Mouse (Mus musculus): ENCODE results near the gene Atg101. TPM values are rescaled to one million over a fixed set of nuclear protein-coding genes. Genes with fewer than 3 reads are reported as not detected.
A peak's percentile ranks its signal among the peaks of the same experiment; 100 is the strongest.

Atg101 gene
- polyA plus RNA-seq, 1 experiment from 2014 or later: 82.8 TPM

GRCm38 (mm10) chr15:101244012-101244411, 40.1 kb upstream of the Atg101 start:
- H3K9ac ChIP-seq (replicated peaks): no peak overlapping the region
- H3K36me3 ChIP-seq: no peaks in the 10 kb centered on the region
- no peak overlapping the region for H3K4me3 ChIP-seq (replicated peaks)
- H3K27me3 ChIP-seq: peaks cover 10% of the 10 kb centered on the region; the same call in 1 of the 2 replicates
- no peak for ATAC-seq
- H3K27ac ChIP-seq: no peak overlapping the region
- no peaks in the 10 kb centered on the region for H3K9me3 ChIP-seq
- H3K4me1 ChIP-seq (replicated peaks): peaks cover 19% of the 10 kb centered on the region
- H3K4me2 ChIP-seq (replicated peaks): no peak overlapping the region
- 62% methylated on average over 3 of the region's 3 CpGs for WGBS

GRCm38 (mm10) chr15:101246231-101247154, 37.6 kb upstream of the Atg101 start:
- ATAC-seq: peak; percentile 98
- no peaks in the 10 kb centered on the region for H3K9me3 ChIP-seq
- no peaks in the 10 kb centered on the region for H3K36me3 ChIP-seq
- peak overlapping the region; percentile 47 for H3K4me3 ChIP-seq (replicated peaks)
- 2% methylated on average over 56 of the region's 56 CpGs for WGBS
- peaks cover 14% of the 10 kb centered on the region for H3K27me3 ChIP-seq
- H3K9ac ChIP-seq (replicated peaks): peak overlapping the region; percentile 71
- H3K4me1 ChIP-seq (replicated peaks): peaks cover 11% of the 10 kb centered on the region
- H3K4me2 ChIP-seq (replicated peaks): peak overlapping the region; percentile 64
- H3K27ac ChIP-seq: peak overlapping the region; percentile 72

- Histone ChIP-seq H3K9ac (replicated peaks) (no peak overlapping the region), H3K4me2 (replicated peaks) (peak overlapping the region; percentile 64), H3K9me3 (no peaks in the 10 kb centered on the region), H3K27me3 (peaks cover 10% of the 10 kb centered on the region), H3K4me3 (replicated peaks) (no peak overlapping the region), H3K36me3 (no peaks in the 10 kb centered on the region), H3K27ac (peak overlapping the region; percentile 72; the same call in 1 of the 2 replicates), H3K4me1 (replicated peaks) (peaks cover 11% of the 10 kb centered on the region)
- no peak for ATAC-seq
- 79% methylated on average over 1 of the region's 1 CpGs for WGBS
Observed at GRCm38 (mm10) chr15:101247155-101247498, 36.9 kb upstream of the Atg101 start.

- H3K4me1 ChIP-seq (replicated peaks): peaks cover 11% of the 10 kb centered on the region
- H3K27me3 ChIP-seq: peaks cover 19% of the 10 kb centered on the region
- no peak for ATAC-seq
Observed at GRCm38 (mm10) chr15:101248029-101248710, 35.9 kb upstream of the Atg101 start.

GRCm38 (mm10) chr15:101250220-101250800, 33.8 kb upstream of the Atg101 start:
- no peak for ATAC-seq
- Histone ChIP-seq H3K27me3 (peaks cover 22% of the 10 kb centered on the region), H3K9me3 (no peaks in the 10 kb centered on the region), H3K4me3 (replicated peaks) (no peak overlapping the region), H3K4me2 (replicated peaks) (no peak overlapping the region), H3K9ac (replicated peaks) (no peak overlapping the region), H3K27ac (no peak overlapping the region), H3K4me1 (replicated peaks) (peaks cover 18% of the 10 kb centered on the region), H3K36me3 (no peaks in the 10 kb centered on the region)
- 83% methylated on average over 9 of the region's 9 CpGs for WGBS

More at GRCm38 (mm10) chr15:101248029-101248710, 35.9 kb upstream of the Atg101 start:
- Histone ChIP-seq H3K9ac (replicated peaks) (no peak overlapping the region), H3K9me3 (no peaks in the 10 kb centered on the region), H3K27ac (no peak overlapping the region), H3K4me3 (replicated peaks) (no peak overlapping the region), H3K36me3 (no peaks in the 10 kb centered on the region), H3K4me2 (replicated peaks) (no peak overlapping the region)
- 72% methylated on average over 5 of the region's 5 CpGs for WGBS

GRCm38 (mm10) chr15:101251930-101252329, 32.1 kb upstream of the Atg101 start:
- Histone ChIP-seq H3K27me3 (peaks cover 31% of the 10 kb centered on the region), H3K27ac (no peak overlapping the region), H3K4me1 (replicated peaks) (peaks cover 12% of the 10 kb centered on the region), H3K9me3 (no peaks in the 10 kb centered on the region), H3K9ac (replicated peaks) (no peak overlapping the region), H3K4me3 (replicated peaks) (no peak overlapping the region), H3K36me3 (no peaks in the 10 kb centered on the region), H3K4me2 (replicated peaks) (no peak overlapping the region)
- WGBS: 88% methylated on average over 5 of the region's 5 CpGs
- ATAC-seq: no peak

GRCm38 (mm10) chr15:101252614-101253013, 31.5 kb upstream of the Atg101 start:
- Histone ChIP-seq H3K4me3 (replicated peaks) (no peak overlapping the region), H3K27ac (no peak overlapping the region), H3K36me3 (no peaks in the 10 kb centered on the region), H3K9me3 (no peaks in the 10 kb centered on the region), H3K4me2 (replicated peaks) (no peak overlapping the region), H3K27me3 (peaks cover 31% of the 10 kb centered on the region; the same call in 1 of the 2 replicates), H3K9ac (replicated peaks) (no peak overlapping the region), H3K4me1 (replicated peaks) (peaks cover 8% of the 10 kb centered on the region; the same call in 1 of the 2 replicates)
- WGBS: 89% methylated on average over 6 of the region's 6 CpGs
- no peak for ATAC-seq

- ATAC-seq: peak; percentile 59
- Histone ChIP-seq H3K36me3 (no peaks in the 10 kb centered on the region), H3K9ac (replicated peaks) (peak overlapping the region; percentile 87), H3K9me3 (no peaks in the 10 kb centered on the region), H3K4me1 (replicated peaks) (peaks cover 8% of the 10 kb centered on the region; the same call in 1 of the 2 replicates), H3K4me3 (replicated peaks) (peak overlapping the region; percentile 64), H3K4me2 (replicated peaks) (peak overlapping the region; percentile 83), H3K27ac (no peak overlapping the region), H3K27me3 (peaks cover 29% of the 10 kb centered on the region; the same call in 1 of the 2 replicates)
- 33% methylated on average over 3 of the region's 3 CpGs for WGBS
Observed at GRCm38 (mm10) chr15:101253563-101253885, 30.5 kb upstream of the Atg101 start.

- peak within 1 kb of the TSS; percentile 83 for H3K4me2 ChIP-seq (replicated peaks)
- H3K36me3 ChIP-seq: no peaks in the 10 kb centered on the region
- peaks cover 29% of the 10 kb centered on the region; the same call in 1 of the 2 replicates for H3K27me3 ChIP-seq
- peaks cover 8% of the 10 kb centered on the region; the same call in 1 of the 2 replicates for H3K4me1 ChIP-seq (replicated peaks)
- H3K9me3 ChIP-seq: no peaks in the 10 kb centered on the region
- peak within 1 kb of the TSS; percentile 64 for H3K4me3 ChIP-seq (replicated peaks)
- peak within 1 kb of the TSS; percentile 56 for H3K27ac ChIP-seq
- peak; percentile 79 for ATAC-seq
- WGBS: under 1% methylated on average over 82 of the region's 82 CpGs
- peak within 1 kb of the TSS; percentile 87 for H3K9ac ChIP-seq (replicated peaks)
Observed at GRCm38 (mm10) chr15:101253886-101254795, 29.9 kb upstream of the Atg101 start, which contains the start of gene Nr4a1. Gene Nr4a1, plus strand, starts transcription at chr15:101254269.

- Histone ChIP-seq H3K27me3 (peaks cover 29% of the 10 kb centered on the region; the same call in 1 of the 2 replicates), H3K9ac (replicated peaks) (no peak overlapping the region), H3K27ac (no peak overlapping the region), H3K36me3 (no peaks in the 10 kb centered on the region), H3K4me3 (replicated peaks) (no peak overlapping the region), H3K9me3 (no peaks in the 10 kb centered on the region), H3K4me2 (replicated peaks) (no peak overlapping the region), H3K4me1 (replicated peaks) (peaks cover 12% of the 10 kb centered on the region; the same call in 1 of the 2 replicates)
- no peak for ATAC-seq
- 83% methylated on average over 7 of the region's 7 CpGs for WGBS
Observed at GRCm38 (mm10) chr15:101255842-101256462, 28.1 kb upstream of the Atg101 start.
